Mouse (Mus musculus) WW6 (cell line): ENCODE measurements around the gene Syndig1.

ENCODE experiments used
- DNase-seq: peaks from one replicate; pipeline ENCODE4 v3.0.0-alpha.2; 2013; ENCODE audit warnings: low read depth, low spot score

Syndig1 gene

DNA sequence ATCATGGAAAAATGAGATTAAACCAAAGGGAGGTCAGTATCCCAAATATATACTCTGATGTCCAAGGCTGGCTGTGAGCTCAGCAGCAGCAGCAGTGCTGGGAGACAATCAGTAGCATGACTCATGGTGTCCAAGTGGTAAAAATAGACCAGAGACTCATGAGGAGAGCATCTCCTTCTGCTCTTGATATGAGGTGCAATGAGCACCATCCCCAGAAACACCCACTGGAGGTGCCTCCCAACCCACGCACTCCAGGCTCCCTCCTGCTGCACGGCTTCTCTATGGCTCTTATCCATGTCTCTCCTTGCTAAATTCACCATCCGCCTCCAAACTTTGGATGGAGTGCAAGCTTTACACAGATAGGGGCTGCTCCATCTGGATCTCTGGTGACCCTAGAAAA is 44.3 kb downstream of the Syndig1 start:
- DNase-seq = no peak

- no peak for DNase-seq
These were observed 48.9 kb downstream of the Syndig1 start for GRCm38 (mm10) chr2:149877954-149878353.

GRCm38 (mm10) chr2:149887634-149888033 is 58.6 kb downstream of the Syndig1 start:
- DNase-seq = no peak

- DNase-seq = no peak
These were observed 62.6 kb downstream of the Syndig1 start for GRCm38 (mm10) chr2:149891647-149892046.

GRCm38 (mm10) chr2:149896337-149896736 is 67.3 kb downstream of the Syndig1 start:
- no peak for DNase-seq

DNA sequence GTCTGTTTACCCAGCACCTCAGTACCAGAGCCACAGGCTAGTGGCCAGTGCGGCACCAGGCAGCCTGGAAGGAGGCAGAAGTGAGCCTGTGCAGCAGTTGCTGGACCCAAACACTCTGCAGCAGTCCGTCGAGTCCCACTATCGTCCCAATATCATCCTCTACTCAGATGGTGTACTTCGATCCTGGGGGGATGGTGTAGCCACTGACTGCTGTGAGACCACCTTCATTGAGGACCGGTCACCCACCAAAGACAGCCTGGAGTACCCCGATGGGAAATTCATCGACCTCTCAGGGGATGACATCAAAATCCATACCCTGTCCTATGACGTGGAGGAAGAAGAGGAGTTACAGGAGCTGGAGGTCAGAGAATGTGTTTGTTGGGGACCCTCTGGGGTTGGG is 70.6 kb downstream of the Syndig1 start:
- DNase-seq = no peak

DNA sequence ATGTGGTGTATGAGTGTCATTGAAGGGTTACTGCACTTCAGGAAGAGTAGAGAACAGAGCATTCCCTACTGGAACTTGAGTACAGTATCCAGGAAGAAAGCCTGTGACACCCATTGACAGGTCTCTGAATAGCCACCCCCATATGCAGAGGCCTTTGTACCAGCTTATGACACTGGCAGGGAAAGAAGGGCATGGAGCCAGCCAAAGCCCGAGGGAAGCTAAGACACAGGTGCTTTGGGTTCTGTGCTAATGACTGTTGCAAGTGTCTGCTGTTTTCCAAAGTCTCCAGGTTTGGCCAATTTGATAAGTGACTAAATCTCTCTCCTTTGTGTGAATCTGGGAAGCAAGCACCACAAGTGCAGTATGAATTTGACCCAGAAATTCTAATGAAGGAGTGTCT is 71.6 kb downstream of the Syndig1 start:
- DNase-seq = no peak

DNA sequence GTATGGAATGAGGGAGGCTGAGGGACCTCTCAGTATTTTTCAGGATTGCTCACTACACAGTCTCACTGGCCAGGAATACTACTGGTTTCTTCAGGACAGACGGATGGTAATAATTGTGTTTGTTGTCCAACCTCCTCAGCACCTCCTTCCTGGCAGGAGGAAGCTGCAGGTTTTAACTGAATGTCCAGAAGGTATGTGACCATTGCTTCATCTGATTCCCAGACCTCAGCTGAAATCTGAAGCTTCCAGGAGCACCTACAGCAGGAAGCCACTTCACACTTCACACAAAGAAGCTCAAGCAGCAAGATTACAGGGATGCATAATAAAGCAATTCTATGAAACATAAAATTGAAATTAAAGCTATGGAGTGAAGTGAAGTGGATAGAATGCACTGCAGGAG is 75.4 kb downstream of the Syndig1 start:
- DNase-seq = no peak

DNA sequence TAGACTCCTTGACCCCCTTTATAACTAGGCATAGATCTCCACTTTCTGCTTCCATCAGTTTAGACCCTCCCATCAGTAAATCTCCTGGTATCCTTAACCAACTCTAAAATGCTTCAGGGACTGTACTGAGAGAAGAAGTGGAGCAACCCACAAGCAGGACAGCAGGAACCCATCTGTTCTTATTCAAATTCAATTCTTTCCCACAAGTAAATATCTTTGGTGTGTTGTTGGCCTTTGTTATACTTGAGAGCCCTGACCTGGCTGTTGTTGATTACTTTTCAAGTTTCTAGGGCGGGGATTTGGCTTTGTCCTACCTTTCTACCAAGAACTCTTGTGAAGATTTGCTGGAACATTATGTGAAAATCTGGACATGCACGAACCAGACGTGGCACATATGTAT is 77.7 kb downstream of the Syndig1 start:
- DNase-seq = no peak

DNA sequence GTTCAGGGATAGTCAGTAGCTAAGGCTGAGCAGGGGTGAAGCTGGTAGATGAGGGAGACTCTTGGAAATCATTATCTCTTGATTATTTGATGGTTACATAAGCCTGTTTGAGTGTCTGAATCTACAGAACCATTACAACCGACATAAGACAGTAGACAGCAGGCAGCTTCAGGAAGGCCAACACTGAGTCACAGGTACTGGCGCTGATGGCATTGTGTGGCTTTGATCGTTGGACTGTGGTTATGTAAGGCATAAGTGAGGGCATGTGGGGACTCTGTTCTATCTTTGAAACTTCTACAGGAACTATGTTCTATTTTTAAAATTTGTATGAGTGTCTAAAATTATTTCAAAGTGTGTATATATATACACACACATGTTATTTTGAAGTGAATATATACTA is 88.2 kb downstream of the Syndig1 start:
- DNase-seq = no peak

- DNase-seq = no peak
These were observed 94.5 kb downstream of the Syndig1 start for GRCm38 (mm10) chr2:149923561-149923960.

GRCm38 (mm10) chr2:149925911-149926310 is 96.9 kb downstream of the Syndig1 start:
- no peak for DNase-seq

DNA sequence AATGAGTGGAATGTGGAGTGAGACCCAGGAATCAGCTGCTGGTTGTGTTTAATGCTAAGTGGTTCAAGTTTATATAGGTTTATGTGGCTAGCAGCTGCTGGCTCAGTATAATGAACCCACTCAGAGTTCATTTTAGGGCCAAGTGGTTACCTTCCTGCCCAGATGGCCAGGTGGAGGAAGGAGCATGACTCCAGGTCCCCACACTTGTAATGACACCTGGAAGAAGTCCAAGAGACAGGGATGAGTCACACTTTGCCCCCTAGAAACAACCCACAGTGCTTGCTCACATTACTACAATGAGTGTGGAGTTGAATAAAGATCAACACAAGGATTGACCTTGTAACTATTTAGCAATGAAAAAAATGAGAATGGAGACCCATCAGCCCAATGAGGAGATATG is 98.0 kb downstream of the Syndig1 start:
- no peak for DNase-seq

DNA sequence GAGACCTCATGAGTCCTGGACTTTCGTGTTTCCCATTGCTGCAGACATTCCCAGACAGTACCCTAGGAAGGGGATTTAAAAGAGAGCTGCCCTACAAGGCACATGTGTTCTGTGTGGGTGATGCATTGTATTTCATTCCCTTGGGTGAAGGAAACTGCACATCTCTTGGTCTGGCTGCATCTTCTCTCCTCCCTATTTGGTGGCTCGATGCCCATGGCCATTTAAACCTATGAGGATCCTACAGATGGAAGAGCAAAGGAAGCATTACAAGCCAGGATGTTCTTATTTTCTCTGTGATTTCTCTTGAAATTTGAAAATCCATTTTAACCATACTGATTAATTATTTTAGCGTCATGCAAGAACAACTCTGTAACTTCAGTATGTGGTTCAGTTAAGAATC is 98.5 kb downstream of the Syndig1 start:
- no peak for DNase-seq

DNA sequence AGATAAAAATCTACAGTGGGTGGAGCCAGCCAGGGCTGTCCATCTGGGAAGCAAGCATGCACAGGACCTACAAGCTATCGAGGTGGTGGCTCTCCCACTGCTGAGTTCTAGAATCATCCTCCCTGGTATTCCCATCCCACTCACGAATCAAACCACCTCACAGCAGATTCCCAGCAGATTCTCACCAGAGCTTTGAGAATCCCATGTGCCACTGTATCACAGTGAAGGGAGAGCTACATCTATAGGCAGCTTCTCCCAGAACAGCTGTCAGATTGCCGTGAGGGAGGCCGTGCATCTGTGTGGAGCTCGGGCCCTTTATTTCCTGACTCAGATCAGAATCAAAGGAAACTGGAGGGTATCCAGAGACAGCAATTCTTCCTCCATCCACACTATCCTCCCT is 101.0 kb downstream of the Syndig1 start:
- no peak for DNase-seq

DNA sequence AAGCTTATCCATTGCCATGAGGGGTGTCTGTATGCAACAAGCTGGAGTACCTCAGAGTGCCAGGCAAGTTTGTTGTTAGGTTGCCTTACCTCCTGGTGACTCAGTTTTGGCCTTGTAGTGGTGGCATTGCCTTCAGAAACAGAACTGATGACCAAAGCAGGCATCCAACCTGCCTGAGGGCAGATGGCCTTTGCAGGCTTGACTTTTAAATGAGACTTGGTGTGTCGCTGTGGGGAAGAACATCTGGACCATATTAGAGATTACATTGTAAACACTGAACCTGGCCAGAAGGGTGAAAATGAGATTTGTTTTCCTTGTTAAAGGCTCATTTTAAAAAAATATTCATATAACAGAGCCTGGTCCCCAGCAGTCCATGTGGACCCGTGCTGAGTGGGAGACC is 102.1 kb downstream of the Syndig1 start:
- DNase-seq = no peak

GRCm38 (mm10) chr2:149932095-149932494 is 103.1 kb downstream of the Syndig1 start:
- no peak for DNase-seq

- DNase-seq = no peak
These were observed 104.4 kb downstream of the Syndig1 start for GRCm38 (mm10) chr2:149933247-149933898.

DNA sequence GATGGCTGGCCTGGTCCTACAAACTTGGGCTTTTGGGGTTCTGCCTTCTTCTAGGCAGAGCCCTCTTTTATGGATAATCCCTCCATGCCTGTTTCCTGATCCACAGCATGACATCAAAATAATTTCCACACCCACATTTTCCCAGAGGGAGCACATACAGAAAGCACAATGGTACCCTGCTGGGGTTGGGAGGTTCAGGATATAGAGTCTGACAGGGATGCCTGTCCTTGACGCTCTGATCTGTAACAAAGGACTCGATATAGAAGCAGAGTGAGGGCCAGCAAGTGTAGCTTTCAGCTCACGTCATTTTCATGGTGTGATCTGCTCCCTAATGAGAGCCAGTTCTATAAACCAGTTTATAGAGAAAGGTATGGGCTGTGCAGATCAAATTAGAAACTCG is 105.1 kb downstream of the Syndig1 start:
- DNase-seq = no peak

GRCm38 (mm10) chr2:149938829-149939228 is 109.8 kb downstream of the Syndig1 start:
- no peak for DNase-seq

GRCm38 (mm10) chr2:149939586-149939985 is 110.6 kb downstream of the Syndig1 start:
- no peak for DNase-seq

GRCm38 (mm10) chr2:149950641-149951040 is 121.6 kb downstream of the Syndig1 start:
- no peak for DNase-seq

GRCm38 (mm10) chr2:149971014-149971413 is 142.0 kb downstream of the Syndig1 start:
- DNase-seq = no peak

GRCm38 (mm10) chr2:149973583-149973982 is 144.6 kb downstream of the Syndig1 start:
- DNase-seq = no peak
